Mouse (Mus musculus) left cerebral cortex, postnatal 4 days (tissue): ENCODE measurements at regions not wholly inside any gene's neighbourhood (a gene's known extent, or its start where the extent isn't known, plus 50 kb on each side); places are given as distances from the start of the nearest gene placed in this dataset.
"Not testable (repeated sequence)": the region's sequence is repeated elsewhere in the genome, so short reads cannot be mapped to it uniquely, and the experiment has no call there.

Experiments used
- DNase-seq: peaks from one replicate; pipeline ENCODE4 v3.0.0-alpha.2; 2022
- intact Hi-C: fragments of 180-260 bp; cut with DNase I; formaldehyde crosslinking; loops from one replicate; pipeline ENCODE4 v1.15.1; 2025

GRCm38 (mm10) chrX:133119026-133119425, 569.8 kb downstream of the Pcdh19 start:
- no peak for DNase-seq
- intact Hi-C loops = no loop called here

GRCm38 (mm10) chrX:133110173-133110572, 578.6 kb downstream of the Pcdh19 start:
- intact Hi-C loops = no loop called here
- DNase-seq = no peak

GRCm38 (mm10) chrX:133092983-133093382, 595.8 kb downstream of the Pcdh19 start:
- intact Hi-C loops = no loop called here
- DNase-seq = no peak

- DNase-seq = peak; percentile 1
- intact Hi-C loops = not testable (repeated sequence)
These were observed 624.7 kb downstream of the Pcdh19 start for GRCm38 (mm10) chrX:133064116-133064515.
